Mouse (Mus musculus) heart, adult 8-10 months (tissue): ENCODE data around the gene Slc5a5. TPM values are rescaled to one million over a fixed set of nuclear protein-coding genes. Genes with fewer than 3 reads are reported as not detected.

Experiments
- DNase-seq: peaks from one replicate; pipeline ENCODE4 v3.0.0; 2022; ENCODE audit warnings: low spot score
- total RNA-seq, 4 experiments: library from RNA; stranded (reverse); gene quantifications; 2 replicates each; pipeline ENCODE4 v1.2.4; 2022

The Slc5a5 gene
- total RNA-seq, 4 experiments from 2014 or later, result not detected

- DNase-seq, result no peak
Measured at GRCm38 (mm10) chr8:70856541-70857197, 35.9 kb downstream of the Slc5a5 start.

DNA sequence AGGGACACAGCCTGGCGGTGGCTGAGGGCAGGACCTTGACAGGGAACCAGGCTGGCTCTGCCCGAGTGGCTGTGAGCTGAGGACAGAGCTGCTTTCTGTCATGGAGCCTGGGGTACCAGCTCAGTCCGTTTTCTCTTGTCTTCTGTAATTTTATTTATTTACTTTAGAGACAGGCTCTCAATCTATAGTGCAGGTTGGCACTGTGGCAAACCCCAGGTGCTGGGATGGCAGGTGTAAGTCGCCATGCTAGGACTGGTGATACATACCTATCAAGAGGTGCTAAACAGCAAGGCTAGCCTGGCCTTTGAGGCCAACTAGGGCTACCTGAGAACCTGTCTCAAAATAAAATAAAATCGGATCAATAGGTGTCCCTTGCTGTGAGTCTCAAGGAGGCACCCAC is 36.5 kb downstream of the Slc5a5 start:
- no peak for DNase-seq

DNA sequence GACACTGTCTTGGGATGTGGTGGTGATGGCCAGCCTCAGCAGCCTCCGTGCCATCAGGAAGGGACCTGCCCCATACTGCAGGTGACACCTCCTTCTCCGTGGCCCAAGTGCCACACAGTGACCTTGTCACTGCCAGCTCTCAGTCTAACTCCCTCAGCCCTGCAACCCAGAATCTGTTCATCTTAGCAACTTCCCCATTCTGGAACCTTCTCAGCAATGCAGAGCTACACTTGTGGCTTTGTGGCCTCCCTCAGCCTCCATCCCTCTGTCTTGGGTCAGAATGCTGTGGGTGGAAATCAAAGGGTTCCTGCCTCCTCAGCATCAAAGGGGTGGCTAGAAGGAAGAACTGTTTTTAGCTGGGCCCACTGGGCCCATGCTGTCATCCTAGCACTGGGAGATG is 38.7 kb downstream of the Slc5a5 start:
- DNase-seq, result no peak

GRCm38 (mm10) chr8:70852595-70853231 is 39.8 kb downstream of the Slc5a5 start:
- DNase-seq, result no peak

DNA sequence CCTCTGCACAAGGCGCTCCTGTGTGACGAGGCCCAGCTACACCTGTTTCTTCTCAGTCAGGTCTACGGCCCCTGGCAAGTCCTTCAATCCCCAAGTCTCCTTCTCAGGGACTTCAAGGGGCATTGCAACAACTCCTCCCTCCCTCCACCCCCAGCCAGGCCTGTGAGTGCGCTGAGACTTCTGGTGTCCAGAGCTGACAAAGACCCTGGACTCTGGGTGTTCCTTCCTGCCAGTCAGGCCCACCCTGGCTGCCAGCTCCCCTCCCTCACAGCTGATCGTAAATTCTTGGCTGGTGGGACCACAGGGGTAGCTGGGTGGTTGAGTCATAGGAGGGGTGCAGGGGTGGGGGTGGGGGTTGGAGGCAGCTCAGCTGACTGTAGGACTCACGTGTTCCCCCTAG is 40.7 kb downstream of the Slc5a5 start:
- DNase-seq, result no peak

DNA sequence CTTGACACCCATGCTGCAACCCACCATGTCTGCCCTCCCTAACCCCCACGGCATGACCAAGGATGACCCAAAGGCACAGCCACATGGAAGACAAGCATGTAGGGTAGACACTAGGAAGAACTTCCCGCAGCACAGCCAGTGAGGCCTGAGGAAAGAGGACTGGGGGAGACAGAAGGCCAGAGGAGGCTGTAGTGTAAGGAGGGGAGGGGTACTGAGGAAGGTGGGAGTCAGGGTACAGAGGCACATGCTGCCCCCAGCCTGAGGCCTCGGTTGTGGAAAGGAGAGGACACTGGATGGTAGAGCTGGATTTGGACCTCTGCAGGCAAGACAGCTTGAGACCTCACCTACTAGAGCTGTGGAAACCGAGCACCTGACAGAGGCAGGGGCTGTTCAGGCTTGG is 41.6 kb downstream of the Slc5a5 start:
- no peak for DNase-seq

- DNase-seq, result no peak
Measured at GRCm38 (mm10) chr8:70850132-70850845, 42.3 kb downstream of the Slc5a5 start.

DNA sequence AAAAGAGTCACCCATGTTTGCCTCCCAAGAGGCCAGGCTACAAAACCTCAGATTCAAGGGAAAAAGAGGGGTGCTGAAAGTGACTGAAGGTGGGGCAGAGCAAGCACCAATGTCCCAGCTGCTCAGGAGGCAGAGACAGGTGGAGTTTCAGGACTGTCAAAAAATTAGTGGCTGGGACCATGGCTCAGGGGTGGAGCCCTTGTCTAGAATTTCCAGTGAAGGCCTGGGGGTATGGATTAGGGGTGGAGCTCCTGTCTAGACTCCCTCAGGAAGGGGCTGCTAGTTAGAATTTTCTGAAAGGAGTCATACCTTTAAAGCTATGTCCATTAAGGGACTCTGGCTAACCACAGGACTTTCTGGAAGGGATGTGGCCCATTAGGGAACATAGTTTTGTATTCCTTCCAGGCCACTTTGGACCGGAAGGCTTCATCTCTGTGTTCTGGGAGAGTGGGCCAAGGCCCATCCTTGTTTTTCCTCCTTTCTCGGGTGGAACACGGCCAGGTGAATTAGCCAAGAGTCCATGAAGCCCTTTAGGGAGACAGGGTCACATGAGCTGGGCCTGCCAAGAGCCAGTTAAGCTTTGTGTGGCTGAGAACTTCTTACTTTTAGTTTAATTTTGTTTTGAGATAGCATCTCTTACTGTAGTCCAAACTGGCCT is 43.1 kb downstream of the Slc5a5 start:
- DNase-seq, result peak; percentile 63

DNA sequence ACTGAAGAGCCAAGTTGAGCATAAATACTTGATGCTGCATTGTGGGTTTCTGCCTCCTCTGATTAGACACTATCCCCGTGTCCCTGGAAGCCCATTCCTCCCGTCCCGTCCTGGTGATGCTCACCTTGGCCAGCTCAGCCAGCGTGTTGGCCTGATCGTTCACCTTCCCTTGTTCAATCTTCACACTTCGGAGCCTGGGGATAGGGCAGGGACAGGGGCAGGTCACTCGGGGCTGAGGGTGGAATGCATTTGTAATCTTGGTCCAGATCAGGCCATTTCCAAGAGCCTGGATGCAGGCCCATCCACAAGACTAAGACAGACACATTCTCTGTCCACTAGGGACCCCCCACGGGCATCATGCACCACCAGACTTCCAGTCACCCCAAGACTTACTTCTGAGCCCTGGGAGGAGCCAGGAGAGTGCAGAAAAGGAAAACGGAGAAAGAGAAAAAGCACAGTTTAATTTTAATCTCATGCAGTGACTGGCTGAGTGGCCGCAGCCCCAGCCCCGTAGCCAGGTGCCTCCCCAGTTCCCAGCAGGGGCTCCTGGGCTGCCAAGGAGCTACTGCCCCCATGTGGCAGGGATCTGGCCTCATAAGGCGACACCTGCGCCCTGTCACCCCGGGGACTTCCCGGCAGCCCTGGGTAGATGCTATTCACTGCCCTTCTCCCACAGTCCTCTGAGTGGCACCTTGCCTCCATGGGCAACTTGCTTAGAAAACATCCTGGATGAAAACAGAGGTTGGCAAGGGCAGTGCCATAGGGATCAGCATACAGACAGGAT is 46.0 kb downstream of the Slc5a5 start:
- no peak for DNase-seq

DNA sequence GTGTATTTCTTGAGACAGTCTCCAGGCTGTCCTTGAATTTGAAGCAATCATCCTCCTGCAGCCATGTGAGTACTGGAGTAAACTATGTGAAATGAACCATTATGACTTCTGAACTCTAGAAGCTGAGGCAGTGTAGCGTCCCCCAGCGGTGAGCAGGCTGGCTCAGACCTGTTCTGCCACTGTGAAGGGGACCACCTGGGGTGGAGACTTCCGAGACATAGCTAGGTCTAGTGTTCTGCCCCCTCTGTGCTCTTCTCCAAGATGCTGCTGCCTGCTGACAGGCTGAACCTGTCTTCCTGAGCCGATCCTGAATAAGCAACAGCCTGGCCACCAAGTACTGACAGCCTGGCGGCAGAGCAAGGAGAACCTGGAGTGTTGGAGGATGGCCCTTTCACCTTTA is 47.4 kb downstream of the Slc5a5 start:
- DNase-seq, result no peak

DNA sequence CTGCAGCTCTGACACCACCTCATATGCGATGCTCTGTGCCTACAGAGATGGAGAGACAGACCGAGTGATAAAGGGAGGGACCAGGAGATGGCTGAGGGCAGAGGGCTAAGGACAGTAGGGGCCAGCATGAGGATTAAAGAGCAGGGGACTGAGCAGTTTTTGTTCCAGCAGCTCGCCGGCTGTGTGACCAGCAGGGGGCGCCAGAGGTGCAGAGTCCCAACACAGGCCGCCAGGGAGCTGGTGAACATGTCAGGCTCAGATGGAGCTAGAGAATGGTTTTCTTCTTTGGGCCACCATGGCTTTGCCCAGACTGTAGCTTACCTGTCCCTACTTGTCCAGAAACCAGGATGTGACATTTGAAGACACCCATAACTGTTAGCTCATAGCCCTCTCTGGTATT is 48.0 kb downstream of the Slc5a5 start:
- peak; percentile 88 for DNase-seq

DNA sequence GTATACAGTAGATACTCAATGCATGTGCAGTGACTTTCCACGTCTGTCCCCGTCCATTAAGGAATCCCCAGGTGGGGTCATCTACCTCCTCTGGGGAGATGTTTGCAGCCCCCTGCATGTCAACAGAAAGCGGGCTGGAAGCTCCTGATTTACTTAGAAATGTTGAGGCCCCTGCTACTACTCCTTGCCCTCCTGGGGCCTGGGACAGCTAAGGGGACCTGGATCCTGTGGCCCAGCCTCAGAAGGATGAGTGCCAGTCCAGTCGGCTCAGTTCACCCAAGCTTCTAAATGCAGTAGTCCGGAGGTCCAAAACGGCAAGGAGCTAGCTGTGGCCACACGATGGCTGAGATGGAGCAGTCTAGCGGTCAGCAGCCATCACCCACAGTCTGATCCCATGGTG is 48.6 kb downstream of the Slc5a5 start:
- no peak for DNase-seq

DNA sequence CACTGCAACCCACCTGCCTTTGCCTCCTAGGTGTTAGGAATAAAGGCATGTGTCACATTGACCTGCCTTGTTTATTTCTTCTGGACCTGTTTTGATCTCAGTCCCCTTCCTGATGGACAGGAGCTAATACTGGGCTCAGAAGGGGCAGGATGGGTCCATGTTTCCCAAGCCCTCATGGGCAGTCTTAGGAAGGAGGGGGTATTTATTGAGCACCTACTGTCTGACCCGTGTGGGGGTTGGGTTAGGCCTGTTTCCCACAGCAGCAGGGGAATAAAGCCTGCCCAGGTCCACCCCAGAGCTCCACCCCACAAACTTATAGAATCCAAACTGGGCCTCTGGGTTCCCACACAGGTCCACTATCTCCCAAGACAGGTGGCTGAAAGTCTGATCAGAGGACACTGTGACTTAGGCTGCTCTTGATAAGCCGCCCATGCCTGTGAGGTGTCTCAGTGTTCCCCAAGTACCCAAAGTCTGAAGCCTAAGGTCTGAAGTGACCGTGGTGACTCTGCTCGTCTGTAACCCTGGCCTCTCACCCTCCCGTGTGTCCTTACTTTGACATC is 49.3 kb downstream of the Slc5a5 start:
- no peak for DNase-seq

DNA sequence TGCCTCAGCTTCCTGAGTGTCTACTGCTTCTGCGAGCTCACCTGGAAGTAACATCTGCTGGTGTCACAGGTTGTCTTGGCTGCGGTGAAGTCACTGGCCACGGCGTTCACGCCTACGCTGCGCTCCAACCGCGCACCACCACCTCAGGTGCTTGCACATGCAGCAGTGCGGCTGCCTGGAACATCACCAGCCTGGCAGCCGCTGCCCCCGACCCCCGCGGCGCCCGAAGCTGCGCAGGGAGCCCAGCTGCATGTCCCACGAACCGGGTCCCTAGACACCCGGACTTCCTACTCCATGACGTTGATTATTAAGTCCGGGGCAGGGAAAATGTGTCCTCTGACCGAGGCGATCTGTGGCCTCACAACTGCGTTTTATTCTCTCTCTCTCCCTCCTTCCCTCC is 50.1 kb downstream of the Slc5a5 start:
- no peak for DNase-seq

DNA sequence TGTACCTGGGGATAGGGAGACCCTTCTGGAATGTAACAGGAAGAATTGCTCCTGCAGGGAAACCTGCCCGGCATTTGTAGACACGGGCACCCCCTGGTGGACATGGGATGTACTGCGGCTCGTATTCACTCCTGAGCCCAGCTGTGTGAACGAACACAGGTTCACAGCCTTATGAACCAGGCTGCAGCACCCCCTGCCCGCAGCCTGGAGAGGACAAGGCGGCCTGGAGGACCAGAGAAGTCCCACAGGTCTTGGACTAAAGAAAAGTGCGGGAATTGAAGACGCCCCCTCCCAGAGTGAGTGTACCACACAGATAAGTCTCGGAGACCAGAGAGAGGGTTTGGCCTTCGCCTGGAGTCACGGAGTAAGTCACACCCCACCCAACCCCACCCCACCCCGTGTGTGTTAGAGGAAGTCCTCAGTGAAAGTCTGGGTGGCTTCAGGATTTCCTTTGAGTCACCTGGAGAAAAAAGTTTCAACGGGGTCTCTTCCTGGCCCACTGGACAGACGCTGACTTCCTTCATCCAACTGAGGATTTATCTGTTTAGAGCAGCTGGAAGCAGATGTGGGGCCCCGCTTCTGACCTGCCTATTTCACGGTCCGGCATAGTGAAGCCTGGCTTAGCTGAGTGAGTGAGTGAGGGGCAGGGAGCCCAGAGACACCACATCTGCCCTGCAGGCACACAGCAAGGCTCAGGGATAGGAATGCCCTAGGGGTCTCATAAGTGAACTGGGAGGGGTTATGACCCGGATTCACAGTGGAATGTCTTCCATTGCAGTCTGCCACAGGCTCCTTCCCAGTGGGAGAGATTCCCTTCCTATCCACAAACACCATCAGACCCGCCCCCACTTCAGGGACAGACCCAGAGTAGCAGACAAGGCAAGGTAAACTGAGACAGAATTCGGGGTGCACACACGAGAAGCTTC is 51.1 kb downstream of the Slc5a5 start:
- peak; percentile 93 for DNase-seq

DNA sequence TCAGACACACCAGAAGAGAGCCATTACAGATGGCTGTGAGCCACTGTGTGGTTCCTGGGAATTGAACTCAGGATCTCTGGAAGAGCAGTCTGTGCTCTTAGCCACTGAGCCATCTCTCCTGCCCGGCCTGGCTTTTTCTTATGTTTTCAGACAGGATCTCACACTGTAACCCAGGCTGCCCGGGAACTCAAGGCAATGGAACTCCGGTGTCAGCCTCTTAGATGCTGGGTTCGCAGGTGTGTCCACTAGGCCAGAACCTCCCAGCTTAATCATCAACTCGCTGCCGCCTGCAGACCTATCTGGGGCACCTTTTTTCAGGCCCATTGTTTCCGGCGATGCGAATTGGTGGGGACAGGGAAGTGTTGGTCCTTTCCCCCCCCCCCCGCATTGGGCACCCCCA is 52.0 kb downstream of the Slc5a5 start:
- DNase-seq, result no peak

DNA sequence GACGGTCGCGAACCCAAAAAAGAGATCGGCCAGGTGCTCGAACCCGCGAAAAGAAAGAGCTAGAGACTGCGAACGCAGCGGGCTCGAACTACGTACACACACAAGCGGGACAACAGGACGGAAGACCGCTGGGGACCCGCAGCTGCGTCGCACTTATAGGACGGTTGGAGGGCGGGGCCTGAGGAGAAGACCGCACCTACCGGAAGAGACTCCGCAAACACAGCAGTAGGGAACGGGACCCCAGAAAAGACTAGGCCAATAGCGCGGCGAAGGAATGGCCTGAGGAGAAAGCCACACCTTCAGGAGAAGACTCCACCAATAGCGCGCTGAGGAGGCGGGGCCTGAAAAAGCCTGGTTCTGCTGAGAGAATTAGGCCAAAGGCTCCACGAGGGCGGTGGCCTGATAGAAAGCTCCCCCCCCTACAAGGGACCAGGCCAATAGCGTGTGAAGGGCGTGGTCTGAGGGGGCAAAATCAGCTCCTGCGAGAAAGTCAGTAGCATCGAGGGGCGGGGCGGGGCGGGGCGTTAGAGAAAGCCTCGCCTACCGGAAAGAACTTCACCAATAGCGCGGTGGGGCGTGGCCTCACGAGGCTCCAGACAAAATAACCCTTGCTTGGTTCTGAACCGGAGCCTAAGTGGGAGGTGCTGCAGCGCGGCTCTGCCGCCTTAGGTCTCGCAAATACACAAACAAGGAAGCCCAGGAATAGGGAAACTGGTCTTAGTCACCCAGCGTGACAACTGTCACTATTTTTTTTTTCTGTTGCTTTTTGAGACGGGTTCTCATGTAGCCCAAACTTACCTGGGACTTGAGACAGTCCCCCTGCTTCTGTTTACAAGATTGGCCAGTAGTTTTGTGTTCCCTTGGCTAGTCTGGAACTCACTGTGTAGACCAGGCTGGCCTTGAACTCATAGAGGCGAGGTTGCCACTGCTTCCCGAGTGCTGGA is 52.9 kb downstream of the Slc5a5 start, which contains the start of gene Arrdc2:
Arrdc2 (minus strand) TSS at position 313 of the 944 bp plus-strand sequence.
- DNase-seq, result peak; percentile 99

GRCm38 (mm10) chr8:70838654-70839407 is 53.7 kb downstream of the Slc5a5 start:
- no peak for DNase-seq
